Mouse (Mus musculus): Measurements from ENCODE around the gene Pm20d2. TPM values are rescaled to one million over a fixed set of nuclear protein-coding genes. Genes with fewer than 3 reads are reported as not detected.

Gene Pm20d2
- not detected in 2 replicates for polyA plus RNA-seq (2012; ENCODE audit: insufficient read depth, insufficient read length, low replicate concordance, missing spikeins)

- Histone ChIP-seq H3K27ac (ENCODE audit: insufficient read depth, low read depth, low read length) (peak within 1 kb of the TSS; percentile 77), H3K4me3 (ENCODE audit: insufficient read depth, low read depth, low read length) (peak within 1 kb of the TSS; percentile 71), H3K4me1 (ENCODE audit: control insufficient read depth, insufficient read depth, low read length) (peaks cover 3% of the 10 kb centered on the region)
- 7% methylated on average over 6 of the region's 6 CpGs for WGBS
- TF ChIP-seq CTCF (IDR thresholded peaks at IDR 0.05; ENCODE audit: insufficient read depth, low read depth, low read length) (no peak), POLR2A (IDR thresholded peaks at IDR 0.05; ENCODE audit: insufficient read depth, low read depth, low read length) (no peak)
Measured at GRCm38 (mm10) chr4:33189735-33190036, at the start of gene Pm20d2. Gene Pm20d2 (minus strand): TSS chr4:33189737.

DNA sequence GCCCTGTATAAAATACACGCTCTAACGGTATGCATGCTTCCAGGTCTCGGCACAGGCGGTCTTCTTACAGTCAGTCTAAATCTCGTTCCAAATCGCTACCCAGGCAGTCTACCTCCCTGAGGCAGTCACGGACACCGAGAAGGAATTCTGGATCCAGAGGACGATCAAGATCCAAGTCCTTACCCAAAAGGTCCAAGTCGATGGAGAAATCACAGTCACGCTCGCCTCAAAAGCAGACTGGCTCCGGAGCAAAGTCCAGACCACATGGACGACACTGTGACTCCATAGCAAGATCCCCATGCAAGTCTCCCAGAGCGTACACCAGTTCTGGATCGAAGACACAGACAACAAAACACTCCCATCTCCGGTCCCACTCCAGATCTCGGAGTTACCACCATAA is 41.3 kb upstream of the Pm20d2 start:
- H3K4me1 ChIP-seq (ENCODE audit: control insufficient read depth, insufficient read depth, low read length) = no peaks in the 10 kb centered on the region
- WGBS = 93% methylated on average over 18 of the region's 18 CpGs
- no peak overlapping the region for H3K4me3 ChIP-seq (ENCODE audit: insufficient read depth, low read depth, low read length)
- TF ChIP-seq POLR2A (IDR thresholded peaks at IDR 0.05; ENCODE audit: insufficient read depth, low read depth, low read length) = no peak
- no peak for TF ChIP-seq CTCF (IDR thresholded peaks at IDR 0.05; ENCODE audit: insufficient read depth, low read depth, low read length)
- no peak overlapping the region for H3K27ac ChIP-seq (ENCODE audit: insufficient read depth, low read depth, low read length)

DNA sequence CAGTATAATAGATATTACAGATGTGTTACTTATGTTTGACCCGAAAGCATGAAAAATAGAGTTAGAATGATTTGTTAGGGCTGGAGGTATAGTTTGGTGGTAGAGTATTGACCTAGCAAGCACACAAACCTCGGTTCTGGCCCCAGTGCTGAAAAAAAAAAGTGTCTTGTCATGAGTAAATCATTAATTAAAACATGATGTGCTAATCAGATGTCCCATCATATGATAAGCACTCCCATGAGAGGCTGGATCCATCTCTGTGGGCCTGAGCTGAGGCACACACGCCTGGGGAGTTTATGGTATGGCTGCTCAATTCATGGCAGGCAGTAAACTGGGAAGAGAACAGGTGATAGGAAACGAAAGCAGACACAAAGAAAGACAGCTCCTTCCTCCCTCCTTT is 40.1 kb upstream of the Pm20d2 start:
- Histone ChIP-seq H3K27ac (ENCODE audit: insufficient read depth, low read depth, low read length) (no peak overlapping the region), H3K4me1 (ENCODE audit: control insufficient read depth, insufficient read depth, low read length) (no peaks in the 10 kb centered on the region), H3K4me3 (ENCODE audit: insufficient read depth, low read depth, low read length) (no peak overlapping the region)
- WGBS = 88% methylated on average over 4 of the region's 4 CpGs
- TF ChIP-seq POLR2A (IDR thresholded peaks at IDR 0.05; ENCODE audit: insufficient read depth, low read depth, low read length) = no peak
- no peak for TF ChIP-seq CTCF (IDR thresholded peaks at IDR 0.05; ENCODE audit: insufficient read depth, low read depth, low read length)

- Histone ChIP-seq H3K4me3 (ENCODE audit: insufficient read depth, low read depth, low read length) (no peak overlapping the region), H3K27ac (ENCODE audit: insufficient read depth, low read depth, low read length) (no peak overlapping the region), H3K4me1 (ENCODE audit: control insufficient read depth, insufficient read depth, low read length) (no peaks in the 10 kb centered on the region)
- TF ChIP-seq CTCF (IDR thresholded peaks at IDR 0.05; ENCODE audit: insufficient read depth, low read depth, low read length) (no peak), POLR2A (IDR thresholded peaks at IDR 0.05; ENCODE audit: insufficient read depth, low read depth, low read length) (no peak)
- WGBS = 95% methylated on average over 7 of the region's 7 CpGs
Measured at GRCm38 (mm10) chr4:33227164-33227563, 37.6 kb upstream of the Pm20d2 start.

DNA sequence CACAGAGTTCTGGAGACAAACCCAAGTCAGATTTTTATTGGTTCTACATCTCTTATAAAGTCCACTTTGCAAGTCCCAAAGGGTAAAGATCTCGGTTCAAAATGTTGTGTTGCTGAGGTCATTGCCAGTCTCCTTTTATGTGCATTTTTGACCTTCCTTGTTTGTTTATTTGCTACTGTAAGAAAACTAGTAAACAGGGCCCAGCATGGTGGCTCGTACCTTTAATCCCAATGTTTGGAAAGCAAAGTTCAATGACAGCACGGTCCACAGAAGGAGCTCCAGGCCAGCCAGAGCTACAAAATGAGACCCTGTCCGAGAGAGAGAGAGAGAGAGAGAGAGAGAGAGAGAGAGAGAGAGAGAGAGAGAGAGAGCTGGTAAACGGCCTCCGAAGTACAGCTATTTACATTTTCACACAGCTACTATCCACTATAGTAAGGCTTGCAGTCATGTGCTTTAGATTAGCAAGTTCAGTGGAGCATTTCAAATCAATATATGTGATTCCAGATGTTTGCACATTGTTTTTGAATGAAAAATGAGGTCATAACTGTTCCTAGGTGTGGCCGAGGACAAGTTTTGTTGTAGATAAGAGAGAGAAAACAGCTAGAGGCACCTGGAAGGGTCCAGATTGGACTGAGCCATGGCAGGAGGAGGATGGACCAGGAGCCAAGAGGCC is 34.6 kb upstream of the Pm20d2 start:
- WGBS = 74% methylated on average over 7 of the region's 7 CpGs
- TF ChIP-seq POLR2A (IDR thresholded peaks at IDR 0.05; ENCODE audit: insufficient read depth, low read depth, low read length) (no peak), CTCF (IDR thresholded peaks at IDR 0.05; ENCODE audit: insufficient read depth, low read depth, low read length) (no peak)
- H3K4me1 ChIP-seq (ENCODE audit: control insufficient read depth, insufficient read depth, low read length) = peaks cover 3% of the 10 kb centered on the region
- H3K27ac ChIP-seq (ENCODE audit: insufficient read depth, low read depth, low read length) = no peak overlapping the region
- H3K4me3 ChIP-seq (ENCODE audit: insufficient read depth, low read depth, low read length) = no peak overlapping the region

GRCm38 (mm10) chr4:33221847-33222246 is 32.3 kb upstream of the Pm20d2 start:
- no peak for TF ChIP-seq POLR2A (IDR thresholded peaks at IDR 0.05; ENCODE audit: insufficient read depth, low read depth, low read length)
- no peak for TF ChIP-seq CTCF (IDR thresholded peaks at IDR 0.05; ENCODE audit: insufficient read depth, low read depth, low read length)
- WGBS = 16% methylated on average over 1 of the region's 1 CpGs
- peak overlapping the region; percentile 79; the same call in 1 of the 2 replicates for H3K27ac ChIP-seq (ENCODE audit: insufficient read depth, low read depth, low read length)
- H3K4me1 ChIP-seq (ENCODE audit: control insufficient read depth, insufficient read depth, low read length) = peaks cover 3% of the 10 kb centered on the region
- H3K4me3 ChIP-seq (ENCODE audit: insufficient read depth, low read depth, low read length) = no peak overlapping the region

- TF ChIP-seq CTCF (IDR thresholded peaks at IDR 0.05; ENCODE audit: insufficient read depth, low read depth, low read length) (no peak), POLR2A (IDR thresholded peaks at IDR 0.05; ENCODE audit: insufficient read depth, low read depth, low read length) (peak; percentile 29; the same call in 1 of the 2 replicates)
- Histone ChIP-seq H3K27ac (ENCODE audit: insufficient read depth, low read depth, low read length) (0 out of 2 replicates have a peak within 1 kb of the TSS, but pooled peaks have one; percentile 54), H3K4me1 (ENCODE audit: control insufficient read depth, insufficient read depth, low read length) (peaks cover 14% of the 10 kb centered on the region), H3K4me3 (ENCODE audit: insufficient read depth, low read depth, low read length) (peak within 1 kb of the TSS; percentile 92)
- WGBS = 2% methylated on average over 64 of the region's 65 CpGs
Measured at GRCm38 (mm10) chr4:33208881-33209841, 19.6 kb upstream of the Pm20d2 start, which contains the start of gene Srsf12. Gene Srsf12 (plus strand): TSS chr4:33208991.

DNA sequence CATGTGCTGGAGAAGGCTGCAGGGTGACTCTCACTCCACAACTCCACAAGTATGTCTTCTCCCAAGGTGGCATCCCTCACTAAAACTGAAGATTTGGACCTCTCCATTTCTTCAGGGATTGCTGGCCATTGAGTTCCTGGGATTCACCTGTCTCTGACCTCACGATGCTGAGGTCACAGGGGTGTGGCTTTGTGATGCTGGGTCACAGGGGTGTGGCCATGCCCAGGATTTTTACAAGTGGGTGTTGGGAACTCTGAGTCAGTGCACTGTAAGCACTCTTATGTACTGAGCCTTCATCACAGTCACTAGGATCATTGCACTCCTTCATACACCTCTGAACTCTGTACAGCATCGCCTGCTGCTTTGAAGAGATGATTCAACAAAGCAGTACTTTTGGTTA is 18.0 kb upstream of the Pm20d2 start:
- no peak overlapping the region for H3K27ac ChIP-seq (ENCODE audit: insufficient read depth, low read depth, low read length)
- H3K4me3 ChIP-seq (ENCODE audit: insufficient read depth, low read depth, low read length) = no peak overlapping the region
- 70% methylated on average over 2 of the region's 2 CpGs for WGBS
- peaks cover 14% of the 10 kb centered on the region for H3K4me1 ChIP-seq (ENCODE audit: control insufficient read depth, insufficient read depth, low read length)
- no peak for TF ChIP-seq POLR2A (IDR thresholded peaks at IDR 0.05; ENCODE audit: insufficient read depth, low read depth, low read length)
- TF ChIP-seq CTCF (IDR thresholded peaks at IDR 0.05; ENCODE audit: insufficient read depth, low read depth, low read length) = no peak

GRCm38 (mm10) chr4:33204682-33205081 is 15.1 kb upstream of the Pm20d2 start:
- TF ChIP-seq CTCF (IDR thresholded peaks at IDR 0.05; ENCODE audit: insufficient read depth, low read depth, low read length) = no peak
- no peak for TF ChIP-seq POLR2A (IDR thresholded peaks at IDR 0.05; ENCODE audit: insufficient read depth, low read depth, low read length)
- peaks cover 14% of the 10 kb centered on the region for H3K4me1 ChIP-seq (ENCODE audit: control insufficient read depth, insufficient read depth, low read length)
- no peak overlapping the region for H3K27ac ChIP-seq (ENCODE audit: insufficient read depth, low read depth, low read length)
- 15% methylated on average over 4 of the region's 4 CpGs for WGBS
- no peak overlapping the region for H3K4me3 ChIP-seq (ENCODE audit: insufficient read depth, low read depth, low read length)

All from olfactory bulb, adult 2 months (tissue).